Mouse (Mus musculus): Measurements from ENCODE around the gene Ptpre.

Ptpre gene

GRCm38 (mm10) chr7:135723672-135724341 is 186.5 kb downstream of the Ptpre start:
- no peak for DNase-seq (ENCODE audit: low read depth, low spot score)

DNA sequence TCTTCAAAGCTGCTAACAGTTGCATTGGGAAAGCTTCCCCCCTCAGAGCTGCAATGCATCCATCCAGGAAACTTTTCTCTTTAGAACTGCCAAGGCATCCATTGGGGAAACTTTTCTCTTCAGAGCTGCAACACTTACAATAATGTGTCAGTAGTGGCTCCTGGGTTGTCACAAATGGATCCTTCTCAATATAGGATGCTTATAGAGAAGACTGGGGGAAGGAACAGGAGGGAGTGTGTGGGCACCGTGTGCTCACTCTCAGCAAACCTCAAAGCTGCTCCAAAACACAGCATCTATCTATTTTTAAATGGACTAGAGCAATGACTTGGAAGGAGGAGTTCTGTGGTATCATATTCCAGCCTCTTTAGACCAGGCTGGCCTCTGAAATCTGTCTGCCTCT is 189.4 kb downstream of the Ptpre start:
- no peak for DNase-seq (ENCODE audit: low read depth, low spot score)

- no peak for DNase-seq (ENCODE audit: low read depth, low spot score)
Measured at GRCm38 (mm10) chr7:135728038-135728437, 190.8 kb downstream of the Ptpre start.

DNA sequence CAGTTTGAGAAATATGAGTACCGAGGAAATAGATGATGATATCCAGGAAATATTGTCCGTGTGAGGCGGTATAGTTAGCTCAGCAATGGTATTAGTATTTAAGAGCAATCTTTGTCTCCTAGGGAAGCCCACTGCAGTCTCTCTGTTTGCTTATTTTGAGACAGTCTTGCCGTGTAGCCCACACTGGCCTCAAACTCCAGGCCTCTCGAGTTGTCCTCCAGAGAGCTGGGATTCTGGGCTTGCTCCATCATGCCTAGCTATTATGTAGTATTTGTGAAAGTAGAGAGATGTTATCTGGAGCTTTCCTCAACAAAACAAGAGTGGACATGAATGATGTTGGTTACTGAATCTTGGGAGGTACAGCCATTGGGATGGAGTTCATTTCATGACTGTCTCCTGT is 197.1 kb downstream of the Ptpre start:
- DNase-seq (ENCODE audit: low read depth, low spot score), result no peak

DNA sequence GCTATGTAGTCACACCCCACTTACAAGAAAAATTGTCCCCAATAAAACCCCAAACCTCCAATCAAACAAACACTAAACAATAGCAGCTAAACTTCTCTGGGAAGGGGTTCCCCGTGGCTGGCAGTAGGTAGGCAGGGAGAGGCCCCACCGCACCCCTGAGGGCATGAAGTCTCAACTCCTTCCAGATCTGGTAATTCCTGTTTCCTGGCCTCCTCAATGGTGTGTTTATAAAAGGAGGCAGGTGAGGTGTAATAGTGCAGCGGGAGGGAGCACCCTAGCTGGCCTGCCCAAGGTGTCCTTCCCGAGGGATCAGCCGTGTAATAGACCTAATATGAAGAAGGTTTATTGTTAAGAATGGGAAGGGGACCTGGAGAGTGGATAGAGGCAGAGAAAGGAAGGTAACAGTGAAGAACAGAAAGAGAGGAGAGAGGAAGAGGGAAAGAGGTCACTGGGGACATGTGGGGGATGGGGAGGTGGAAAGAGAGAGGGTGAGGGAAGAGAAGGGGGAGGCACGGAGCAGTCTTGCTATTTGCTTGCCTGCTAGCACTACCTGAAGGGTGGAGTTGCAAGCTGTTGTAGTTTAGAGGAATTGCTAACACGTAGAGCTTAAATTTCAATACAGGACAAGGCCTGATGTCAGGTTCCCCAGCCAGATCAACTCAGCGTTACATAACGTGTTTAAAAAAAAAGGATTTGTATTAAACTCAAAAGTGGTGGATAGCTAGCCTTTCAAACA is 197.8 kb downstream of the Ptpre start:
- no peak for DNase-seq (ENCODE audit: low read depth, low spot score)

All from 3T3-L1 (cell line).